Mouse (Mus musculus) right cerebral cortex, postnatal 36 days (tissue): ENCODE data around the gene Slc25a38.

ENCODE experiments used
- DNase-seq, 2 experiments: peaks; one replicate each; pipeline ENCODE4 v3.0.0; 2022; ENCODE audit warnings: low spot score in 2 of 2, mixed read lengths in 1 of 2

The Slc25a38 gene

GRCm38 (mm10) chr9:120140652-120141051, 30.5 kb downstream of the Slc25a38 start:
- peak; percentile 29 to 54 for DNase-seq

GRCm38 (mm10) chr9:120144474-120144873, 34.3 kb downstream of the Slc25a38 start:
- no peak for DNase-seq

- no peak for DNase-seq
Measured at GRCm38 (mm10) chr9:120149222-120149828, 39.2 kb downstream of the Slc25a38 start, which contains the start of gene Mobp. Gene Mobp, plus strand, starts transcription at chr9:120149707.

- no peak for DNase-seq
Measured at GRCm38 (mm10) chr9:120151152-120151551, 41.0 kb downstream of the Slc25a38 start.

GRCm38 (mm10) chr9:120151906-120152399, 41.8 kb downstream of the Slc25a38 start:
- DNase-seq, result no peak

- DNase-seq, result no peak
Measured at GRCm38 (mm10) chr9:120158047-120158446, 47.9 kb downstream of the Slc25a38 start.

GRCm38 (mm10) chr9:120163862-120164261, 53.7 kb downstream of the Slc25a38 start:
- DNase-seq, result no peak

GRCm38 (mm10) chr9:120167826-120168225, 57.7 kb downstream of the Slc25a38 start:
- no peak for DNase-seq

- no peak for DNase-seq
Measured at GRCm38 (mm10) chr9:120171295-120171694, 61.1 kb downstream of the Slc25a38 start.
